Mouse (Mus musculus): ENCODE data around the gene Gm47955. TPM values are rescaled to one million over a fixed set of nuclear protein-coding genes. Genes with fewer than 3 reads are reported as not detected.
A peak's percentile ranks its signal among the peaks of the same experiment; 100 is the strongest.
"Not testable (repeated sequence)": the region's sequence is repeated elsewhere in the genome, so short reads cannot be mapped to it uniquely, and the experiment has no call there.

Gene Gm47955
- not detected for total RNA-seq (2021)
- long read RNA-seq, experiment 1 = 0 reads
- long read RNA-seq, experiment 2 = 0 reads

- no peak for DNase-seq (ENCODE audit: low spot score)
Measured at GRCm38 (mm10) chr1:82959870-82960385, at the start of gene Gm47955. Gene Gm47955, plus strand, starts transcription at chr1:82960286.

DNA sequence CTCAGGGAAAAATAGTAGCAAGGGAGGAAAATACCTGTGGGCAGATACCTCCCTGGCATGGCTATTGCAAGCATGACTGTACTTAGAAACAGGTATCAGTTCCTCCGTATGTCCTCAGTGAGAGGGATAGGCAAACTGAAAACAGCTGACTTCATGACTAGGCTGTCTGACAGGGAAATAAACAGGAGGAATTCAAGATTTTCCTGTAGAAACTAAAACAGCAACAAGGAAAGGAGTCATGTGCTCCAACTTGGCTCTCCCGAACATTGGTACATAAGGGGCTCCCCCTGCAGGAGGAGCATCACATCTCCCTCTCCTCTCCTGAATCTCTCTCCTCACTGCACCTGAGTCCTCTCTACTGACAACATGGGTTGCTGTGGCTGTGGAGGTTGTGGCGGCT, 47.1 kb upstream of the Gm47955 start, which contains the start of gene A030005L19Rik:
Gene A030005L19Rik (plus strand): TSS at position 301 of the 400 bp plus-strand sequence.
- no peak for DNase-seq (ENCODE audit: low spot score)

GRCm38 (mm10) chr1:82913434-82913833, 46.7 kb upstream of the Gm47955 start:
- not testable (repeated sequence) for DNase-seq (ENCODE audit: low spot score)

- no peak for DNase-seq (ENCODE audit: low spot score)
Measured at GRCm38 (mm10) chr1:82924650-82925049, 35.4 kb upstream of the Gm47955 start, which contains the start of gene A030014E15Rik. Gene A030014E15Rik, plus strand, starts transcription at chr1:82924917.

GRCm38 (mm10) chr1:82930558-82930957, 29.5 kb upstream of the Gm47955 start:
- DNase-seq (ENCODE audit: low spot score) = not testable (repeated sequence)

GRCm38 (mm10) chr1:82931326-82931725, 28.8 kb upstream of the Gm47955 start, which contains the start of gene Gm6217:
Gene Gm6217, minus strand, starts transcription at chr1:82931399.
- not testable (repeated sequence) for DNase-seq (ENCODE audit: low spot score)

DNA sequence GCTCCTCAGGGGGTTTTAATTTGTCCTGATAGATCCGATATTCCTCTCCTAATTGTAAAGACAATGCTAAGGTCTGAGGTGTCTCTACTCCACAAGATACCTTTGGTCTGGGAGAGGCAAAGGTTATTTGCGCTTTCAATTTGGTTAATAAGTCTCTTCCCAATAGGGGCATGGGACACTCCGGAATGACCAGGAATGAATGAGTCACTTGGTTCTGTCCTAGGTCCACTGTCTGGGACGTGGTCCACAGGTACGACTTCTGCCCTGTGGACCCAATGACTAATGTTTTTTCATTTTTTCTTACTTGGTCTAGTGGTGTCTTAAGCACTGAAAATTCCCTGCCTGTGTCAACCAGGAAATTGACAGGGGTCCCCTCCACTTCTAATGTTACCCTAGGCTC, 21.4 kb upstream of the Gm47955 start:
- DNase-seq (ENCODE audit: low spot score) = no peak

- not testable (repeated sequence) for DNase-seq (ENCODE audit: low spot score)
Measured at GRCm38 (mm10) chr1:82942505-82942904, 17.6 kb upstream of the Gm47955 start.

GRCm38 (mm10) chr1:82943295-82943694, 16.8 kb upstream of the Gm47955 start, which contains the start of gene A030003K21Rik:
Gene A030003K21Rik, minus strand, starts transcription at chr1:82943388.
- DNase-seq (ENCODE audit: low spot score) = not testable (repeated sequence)

GRCm38 (mm10) chr1:82946029-82946428, 14.1 kb upstream of the Gm47955 start:
- not testable (repeated sequence) for DNase-seq (ENCODE audit: low spot score)

DNA sequence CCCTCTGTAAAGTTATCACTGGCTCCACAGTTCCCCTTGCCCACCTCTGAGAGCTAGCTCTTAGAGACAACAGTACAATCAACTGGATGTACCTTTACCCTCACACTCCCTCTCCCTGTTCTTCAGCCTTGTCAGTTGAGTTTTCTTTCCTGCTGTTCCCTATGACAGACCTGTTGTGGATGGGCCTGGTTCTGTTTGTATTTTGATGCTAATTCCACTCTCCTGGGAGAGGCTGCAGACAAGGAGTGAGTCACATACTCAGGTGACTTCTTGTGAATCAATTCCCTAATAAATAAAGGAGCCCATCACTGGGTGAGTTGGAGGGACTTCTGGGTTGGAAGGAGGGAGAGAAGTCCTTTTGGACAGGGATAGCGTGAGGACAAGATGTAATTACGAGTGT, 11.5 kb upstream of the Gm47955 start:
- DNase-seq (ENCODE audit: low spot score) = no peak

- DNase-seq (ENCODE audit: low spot score) = not testable (repeated sequence)
Measured at GRCm38 (mm10) chr1:82955913-82956312, 4.2 kb upstream of the Gm47955 start, which contains the start of gene Gm7544. Gene Gm7544, minus strand, starts transcription at chr1:82956013.

GRCm38 (mm10) chr1:82966413-82966812, 6.3 kb downstream of the Gm47955 start:
- no peak for DNase-seq (ENCODE audit: low spot score)

GRCm38 (mm10) chr1:82972046-82972445, 12.0 kb downstream of the Gm47955 start:
- DNase-seq (ENCODE audit: low spot score) = no peak

GRCm38 (mm10) chr1:82973244-82973643, 13.2 kb downstream of the Gm47955 start:
- no peak for DNase-seq (ENCODE audit: low spot score)

DNA sequence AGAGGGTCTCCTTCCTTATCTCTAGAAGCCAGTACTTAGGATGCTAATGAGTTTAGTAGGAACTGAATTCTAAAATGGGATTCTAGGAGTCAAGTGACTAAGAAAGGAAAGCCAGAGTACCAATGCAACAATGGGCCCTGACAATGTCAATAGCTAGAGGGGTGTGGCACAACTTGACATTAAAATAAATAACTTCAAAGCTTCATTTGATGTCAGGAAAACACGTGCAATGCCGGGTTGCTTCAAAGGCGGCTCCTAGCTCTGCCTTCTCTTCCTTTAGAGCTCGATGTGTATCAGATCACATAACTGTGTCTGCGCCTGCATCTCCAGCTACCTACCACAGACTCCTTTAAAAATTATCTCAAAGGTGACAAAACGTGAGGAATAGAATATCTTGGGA, 13.8 kb downstream of the Gm47955 start:
- no peak for DNase-seq (ENCODE audit: low spot score)

- no peak for DNase-seq (ENCODE audit: low spot score)
Measured at GRCm38 (mm10) chr1:82974342-82974741, 14.3 kb downstream of the Gm47955 start.

- no peak for DNase-seq (ENCODE audit: low spot score)
Measured at GRCm38 (mm10) chr1:82975750-82976149, 15.7 kb downstream of the Gm47955 start.

GRCm38 (mm10) chr1:82977840-82978239, 17.8 kb downstream of the Gm47955 start:
- DNase-seq (ENCODE audit: low spot score) = no peak

- DNase-seq (ENCODE audit: low spot score) = no peak
Measured at GRCm38 (mm10) chr1:82986738-82987137, 26.7 kb downstream of the Gm47955 start.

GRCm38 (mm10) chr1:82987530-82988198, 27.6 kb downstream of the Gm47955 start:
- peak; percentile 50 for DNase-seq (ENCODE audit: low spot score)

DNA sequence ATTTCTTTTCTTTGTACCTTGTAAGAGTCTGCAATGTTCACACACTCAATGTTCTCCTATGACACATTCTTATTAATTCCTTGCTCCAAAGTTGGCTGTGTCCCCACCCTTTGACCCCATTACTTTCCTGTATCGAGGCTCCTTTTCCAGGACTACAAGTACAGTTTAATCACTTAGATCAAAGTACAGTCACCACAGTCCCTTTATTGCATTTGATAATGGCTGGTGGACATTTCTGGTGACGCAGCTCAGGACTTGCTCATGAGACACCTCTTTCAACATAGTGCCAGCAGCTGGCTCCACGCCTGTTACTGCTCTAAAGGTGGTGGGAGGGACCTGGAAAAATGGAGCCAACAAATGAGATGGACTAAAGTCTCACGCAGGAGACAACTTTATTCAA, 31.0 kb downstream of the Gm47955 start:
- DNase-seq (ENCODE audit: low spot score) = no peak

- DNase-seq (ENCODE audit: low spot score) = no peak
Measured at GRCm38 (mm10) chr1:82991596-82991995, 31.5 kb downstream of the Gm47955 start.
